Mouse (Mus musculus) liver, embryonic 14.5 days (tissue): ENCODE data around the gene Myo18a. TPM values are rescaled to one million over a fixed set of nuclear protein-coding genes. Genes with fewer than 3 reads are reported as not detected.

Experiments used
- ATAC-seq: fragments of 200-750 bp; cut with Nextera tagmentation; 2 replicates; pipeline ENCODE4 v1.8.0; 2017; ENCODE audit warnings: moderate number of reproducible peaks, mild to moderate bottlenecking, moderate library complexity; ENCODE audit not compliant: insufficient read depth
- DNase-seq, 3 experiments: peaks; one replicate each; pipeline ENCODE4 v3.0.0-alpha.2; 2012 to 2013; ENCODE audit warnings: low read depth in 3 of 3, low spot score in 3 of 3
- H3K27ac ChIP-seq: fragments of 300-500 bp; sonication (generic); 2 replicates; pipeline ENCODE4 v1.5.1; 2014; ENCODE audit warnings: moderate library complexity, mild to moderate bottlenecking, control low read depth, inconsistent platforms
- H3K27me3 ChIP-seq: fragments of 300-500 bp; sonication (generic); 2 replicates; pipeline ENCODE4 v1.6.1; 2014; ENCODE audit warnings: mild to moderate bottlenecking, low read length, moderate library complexity; ENCODE audit not compliant: control insufficient read depth, insufficient read depth
- H3K36me3 ChIP-seq: fragments of 300-500 bp; sonication (generic); replicated peaks from 2 replicates; pipeline ENCODE4 v1.6.1; 2014; ENCODE audit warnings: low read depth; ENCODE audit not compliant: control insufficient read depth, insufficient read depth
- H3K4me1 ChIP-seq, 2 experiments: fragments of 200-500 bp in 1 of 2; fragments of 300-500 bp in 1 of 2; sonication (generic) in 1 of 2; replicated peaks; 2 replicates each; pipeline ENCODE4 v1.6.1; 2012 to 2014; ENCODE audit warnings: antibody characterized with exemption in 1 of 2, inconsistent platforms in 1 of 2, low read length in 1 of 2; ENCODE audit not compliant: control insufficient read depth in 2 of 2, insufficient read depth in 2 of 2
- H3K4me2 ChIP-seq: fragments of 300-500 bp; sonication (generic); 2 replicates; pipeline ENCODE4 v1.6.1; 2014; ENCODE audit warnings: low read depth, mild to moderate bottlenecking, control low read depth, moderate library complexity
- H3K4me3 ChIP-seq, 2 experiments: fragments of 200-500 bp in 1 of 2; fragments of 300-500 bp in 1 of 2; sonication (generic) in 1 of 2; 2 replicates each; pipeline ENCODE4 v1.5.1; 2012 to 2014; ENCODE audit warnings: low read depth in 2 of 2, low read length in 2 of 2, mild to moderate bottlenecking in 2 of 2, control low read depth in 1 of 2, inconsistent platforms in 1 of 2, moderate library complexity in 1 of 2; ENCODE audit not compliant: insufficient read depth in 1 of 2
- H3K9ac ChIP-seq: fragments of 300-500 bp; sonication (generic); replicated peaks from 2 replicates; pipeline ENCODE4 v1.6.1; 2014; ENCODE audit warnings: mild to moderate bottlenecking, control low read depth, moderate library complexity
- H3K9me3 ChIP-seq: fragments of 300-500 bp; sonication (generic); 2 replicates; pipeline ENCODE4 v1.6.1; 2016; ENCODE audit warnings: low read length, mixed read lengths; ENCODE audit not compliant: control insufficient read depth
- CTCF ChIP-seq: IDR thresholded peaks from 2 replicates; pipeline ENCODE4 v1.5.1; 2016; ENCODE audit warnings: antibody characterized with exemption, low read depth, control low read depth
- EP300 ChIP-seq: IDR thresholded peaks from 2 replicates; pipeline ENCODE4 v1.6.1; 2016; ENCODE audit warnings: antibody characterized with exemption, low read depth
- WGBS: fragments of 180-500 bp; shearing (Covaris S2); extraction: QIAGEN DNeasy Blood & Tissue Kit; methylation state at CpG from one replicate; pipeline ENCODE4 v1.1.7; 2014; ENCODE audit not compliant: insufficient replicate concordance; 5-methylcytosine and 5-hydroxymethylcytosine counted together
- polyA plus RNA-seq, 2 experiments: library from polyadenylated mRNA; depleted of rRNA in 1 of 2; stranded (reverse) in 1 of 2; unstranded in 1 of 2; fragments of >200 nt; fragmentation: Nextera tagmentation in 1 of 2; extraction: Ambion mirVana in 1 of 2; gene quantifications; 2 replicates each; pipeline versions ENCODE4 v1.2.1 to v1.2.3; 2012 to 2014

Myo18a gene
- polyA plus RNA-seq, 2 experiments, result 13.5 to 15.4 TPM

DNA sequence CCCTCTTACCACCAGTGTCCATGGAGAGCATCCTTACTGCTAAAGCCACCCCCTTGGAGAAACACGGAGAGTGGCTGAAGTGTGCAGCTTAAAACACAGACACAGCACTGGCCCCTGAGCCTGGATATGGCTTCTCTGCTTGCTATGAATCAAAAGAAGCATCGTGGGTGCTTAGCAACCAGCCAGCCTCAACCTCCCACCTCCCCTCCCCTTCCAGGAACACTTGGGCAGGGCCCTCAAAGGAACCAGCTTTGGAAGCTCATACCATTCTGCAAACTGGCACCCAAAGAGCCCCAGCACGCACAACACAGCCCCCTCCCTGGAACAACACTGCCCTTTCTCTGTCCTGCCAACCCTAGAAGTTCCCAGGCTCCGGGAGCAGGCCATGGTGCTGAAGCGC is 146.3 kb downstream of the Myo18a start:
- H3K36me3 ChIP-seq, result no peaks in the 10 kb centered on the region
- H3K4me3 ChIP-seq, result no peak overlapping the region
- no peak for ATAC-seq
- H3K27ac ChIP-seq, result no peak overlapping the region
- DNase-seq, result no peak
- no peak for TF ChIP-seq EP300
- TF ChIP-seq CTCF, result no peak
- H3K4me1 ChIP-seq, result no peaks in the 10 kb centered on the region
- 26% methylated on average over 5 of the region's 5 CpGs for WGBS
- peaks cover 10% of the 10 kb centered on the region for H3K27me3 ChIP-seq
- no peaks in the 10 kb centered on the region for H3K9me3 ChIP-seq
- H3K9ac ChIP-seq, result no peak overlapping the region
- H3K4me2 ChIP-seq, result no peak overlapping the region

DNA sequence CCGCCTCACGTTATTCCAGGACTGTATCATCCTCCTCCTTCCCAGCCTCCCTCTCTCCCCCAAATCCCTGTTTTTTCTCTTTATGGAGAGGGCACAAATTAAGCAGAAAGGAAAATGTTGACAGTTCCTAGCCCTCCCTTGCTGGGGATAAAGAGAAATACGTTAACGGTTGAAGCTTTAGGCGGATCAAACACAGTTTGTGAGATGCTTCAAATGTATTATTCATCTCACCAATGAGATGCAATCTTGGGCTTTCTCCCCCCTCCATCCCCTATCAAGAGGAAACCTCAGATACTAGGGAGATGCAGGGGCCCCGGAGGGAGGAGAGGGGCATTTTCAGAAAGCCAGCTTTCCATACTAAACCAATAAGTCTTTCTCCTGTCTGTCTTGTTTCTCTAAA is 146.7 kb downstream of the Myo18a start:
- TF ChIP-seq EP300 (no peak), CTCF (no peak)
- WGBS, result 22% methylated on average over 6 of the region's 6 CpGs
- no peak for ATAC-seq
- Histone ChIP-seq H3K9ac (no peak overlapping the region), H3K4me1 (no peaks in the 10 kb centered on the region), H3K36me3 (no peaks in the 10 kb centered on the region), H3K4me3 (no peak overlapping the region), H3K9me3 (no peaks in the 10 kb centered on the region), H3K27me3 (peaks cover 14% of the 10 kb centered on the region), H3K27ac (no peak overlapping the region), H3K4me2 (no peak overlapping the region)
- DNase-seq, result no peak

DNA sequence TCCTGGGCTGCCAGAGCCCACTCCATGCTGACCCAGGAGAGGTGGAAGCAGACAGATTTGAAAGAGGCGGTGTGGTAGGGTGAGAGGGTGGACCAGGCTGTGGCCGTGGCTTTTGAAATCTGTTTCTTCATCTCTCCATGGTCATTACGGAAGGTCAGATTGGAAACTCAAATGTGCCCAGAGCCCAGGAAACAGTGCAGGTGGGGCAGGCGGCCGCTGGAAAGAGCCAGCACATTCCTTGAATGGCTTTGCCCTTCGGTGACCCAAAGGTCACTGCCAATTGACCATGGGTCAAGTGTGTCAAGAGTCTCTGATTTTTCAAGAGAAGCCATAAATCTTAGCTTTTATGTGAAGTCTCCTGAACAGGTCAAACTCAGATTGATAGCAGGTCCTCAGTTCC is 150.5 kb downstream of the Myo18a start:
- H3K36me3 ChIP-seq, result no peaks in the 10 kb centered on the region
- no peak overlapping the region for H3K27ac ChIP-seq
- 56% methylated on average over 6 of the region's 6 CpGs for WGBS
- ATAC-seq (no peak), DNase-seq (no peak)
- no peak overlapping the region for H3K4me2 ChIP-seq
- H3K9ac ChIP-seq, result no peak overlapping the region
- peaks cover 31% of the 10 kb centered on the region for H3K27me3 ChIP-seq
- TF ChIP-seq CTCF, result no peak
- no peak for TF ChIP-seq EP300
- H3K4me1 ChIP-seq, result no peaks in the 10 kb centered on the region
- no peak overlapping the region for H3K4me3 ChIP-seq
- H3K9me3 ChIP-seq, result no peaks in the 10 kb centered on the region

DNA sequence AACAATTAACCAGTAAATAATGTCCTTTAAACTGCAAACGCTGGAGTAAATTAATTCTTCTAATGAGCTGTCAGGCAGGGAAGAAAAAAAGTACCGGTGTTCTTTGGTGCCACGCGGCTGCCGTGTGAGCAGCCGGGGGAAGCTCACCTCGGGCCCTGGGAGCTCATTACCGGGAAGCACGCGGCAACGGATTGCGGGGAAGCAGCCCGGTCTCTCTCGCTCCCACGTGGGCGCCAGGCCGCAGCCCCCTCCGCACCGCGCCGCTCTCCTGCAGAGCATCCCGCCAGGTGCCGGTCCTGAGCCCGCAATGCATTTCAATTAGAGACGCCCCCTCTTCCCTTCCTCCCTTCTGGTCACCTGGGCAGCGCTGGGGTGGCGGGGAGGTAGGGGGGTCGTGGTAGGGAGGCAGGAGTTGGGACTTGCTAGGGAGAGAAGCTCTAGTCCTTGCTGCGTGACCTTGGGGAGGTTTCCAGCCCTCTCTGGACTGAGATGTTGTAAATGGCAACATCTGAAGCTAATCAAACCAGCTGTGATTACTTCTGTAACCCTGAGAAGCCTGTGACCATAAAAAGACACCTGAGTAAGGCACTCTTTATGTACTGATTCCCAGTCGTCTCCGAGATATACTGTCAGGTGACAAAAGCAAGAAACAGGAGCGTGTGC is 151.7 kb downstream of the Myo18a start:
- 6% methylated on average over 32 of the region's 32 CpGs for WGBS
- H3K4me2 ChIP-seq, result no peak overlapping the region
- no peak overlapping the region for H3K27ac ChIP-seq
- H3K36me3 ChIP-seq, result no peaks in the 10 kb centered on the region
- H3K27me3 ChIP-seq, result peaks cover 31% of the 10 kb centered on the region
- ATAC-seq, result no peak
- H3K4me3 ChIP-seq, result no peak overlapping the region
- H3K4me1 ChIP-seq, result no peaks in the 10 kb centered on the region
- no peak overlapping the region for H3K9ac ChIP-seq
- TF ChIP-seq EP300, result no peak
- no peak for TF ChIP-seq CTCF
- DNase-seq, result no peak
- H3K9me3 ChIP-seq, result no peaks in the 10 kb centered on the region

Other genes with a start within 250 kb of the Myo18a start
- gene Abhd15, start 248.1 kb upstream of the Myo18a start, polyA plus RNA-seq (2012; rRNA removed), result 0.76 and 1.1 TPM in 2 replicates
- gene Abhd15, start 248.1 kb upstream of the Myo18a start, polyA plus RNA-seq (2014; fragmentation: Nextera tagmentation; extraction: Ambion mirVana), result 2.3 and 2.7 TPM in 2 replicates
- 2.8 and 3.3 TPM in 2 replicates for gene Trp53i13, start 247.3 kb upstream of the Myo18a start, polyA plus RNA-seq (2012; rRNA removed)
- gene Trp53i13, start 247.3 kb upstream of the Myo18a start, polyA plus RNA-seq (2014; fragmentation: Nextera tagmentation; extraction: Ambion mirVana), result 3.5 and 4.2 TPM in 2 replicates
- gene Gm10392, start 244.0 kb upstream of the Myo18a start, polyA plus RNA-seq (2012; rRNA removed), result not detected in 2 replicates
- gene Gm10392, start 244.0 kb upstream of the Myo18a start, polyA plus RNA-seq (2014; fragmentation: Nextera tagmentation; extraction: Ambion mirVana), result not detected in 2 replicates
- gene Taok1, start 155.4 kb upstream of the Myo18a start, polyA plus RNA-seq (2012; rRNA removed), result 2.5 and 3.3 TPM in 2 replicates
- 4.0 and 5.1 TPM in 2 replicates for gene Taok1, start 155.4 kb upstream of the Myo18a start, polyA plus RNA-seq (2014; fragmentation: Nextera tagmentation; extraction: Ambion mirVana)
- 5.8 and 7.6 TPM in 2 replicates for gene Nufip2, start 77.1 kb upstream of the Myo18a start, polyA plus RNA-seq (2012; rRNA removed)
- gene Nufip2, start 77.1 kb upstream of the Myo18a start, polyA plus RNA-seq (2014; fragmentation: Nextera tagmentation; extraction: Ambion mirVana), result 1.2 and 1.9 TPM in 2 replicates
- gene Cryba1, start 38.0 kb upstream of the Myo18a start, polyA plus RNA-seq (2012; rRNA removed), result not detected in 2 replicates
- not detected in 2 replicates for gene Cryba1, start 38.0 kb upstream of the Myo18a start, polyA plus RNA-seq (2014; fragmentation: Nextera tagmentation; extraction: Ambion mirVana)
- not detected in 2 replicates for gene Gm10277, start 24.5 kb downstream of the Myo18a start, polyA plus RNA-seq (2012; rRNA removed)
- 0.11 and 0.18 TPM in 2 replicates for gene Gm10277, start 24.5 kb downstream of the Myo18a start, polyA plus RNA-seq (2014; fragmentation: Nextera tagmentation; extraction: Ambion mirVana)
- 15.4 and 15.6 TPM in 2 replicates for gene Pipox, start 130.8 kb downstream of the Myo18a start, polyA plus RNA-seq (2012; rRNA removed)
- gene Pipox, start 130.8 kb downstream of the Myo18a start, polyA plus RNA-seq (2014; fragmentation: Nextera tagmentation; extraction: Ambion mirVana), result 14.1 and 15.6 TPM in 2 replicates
- 0.03 and 0.37 TPM in 2 replicates for gene Sez6, start 167.6 kb downstream of the Myo18a start, polyA plus RNA-seq (2012; rRNA removed)
- gene Sez6, start 167.6 kb downstream of the Myo18a start, polyA plus RNA-seq (2014; fragmentation: Nextera tagmentation; extraction: Ambion mirVana), result 0.05 TPM in 1 of 2 replicates, not detected in the other
- gene Phf12, start 219.5 kb downstream of the Myo18a start, polyA plus RNA-seq (2012; rRNA removed), result 19.0 and 19.2 TPM in 2 replicates
- 4.3 and 5.7 TPM in 2 replicates for gene Phf12, start 219.5 kb downstream of the Myo18a start, polyA plus RNA-seq (2014; fragmentation: Nextera tagmentation; extraction: Ambion mirVana)